Mouse (Mus musculus) CH12.LX (cell line): Measurements from ENCODE around the gene Prrt4. TPM values are rescaled to one million over a fixed set of nuclear protein-coding genes. Genes with fewer than 3 reads are reported as not detected.

Source experiments
- DNase-seq: peaks from one replicate; pipeline ENCODE4 v3.0.0-alpha.2; 2013; ENCODE audit errors: extremely low read depth
- H3K27ac ChIP-seq: 2 replicates; pipeline ENCODE4 v1.5.1; 2012; ENCODE audit warnings: low read depth, mild to moderate bottlenecking, control low read depth, moderate library complexity; ENCODE audit not compliant: insufficient read depth
- H3K27me3 ChIP-seq: replicated peaks from 2 replicates; pipeline ENCODE3; 2012; ENCODE audit warnings: inconsistent platforms
- H3K36me3 ChIP-seq, 2 experiments: replicated peaks in 1 of 2; 2 replicates each; pipeline versions ENCODE3 to v1.6.1; 2012; ENCODE audit warnings: inconsistent platforms in 1 of 2, low read length in 1 of 2, mild to moderate bottlenecking in 1 of 2, mixed read lengths in 1 of 2, moderate library complexity in 1 of 2; ENCODE audit not compliant: control insufficient read depth in 1 of 2, insufficient read depth in 1 of 2
- H3K4me1 ChIP-seq, 2 experiments: 2 replicates each; pipeline ENCODE4 v1.6.1; 2012; ENCODE audit warnings: inconsistent platforms in 1 of 2, moderate library complexity in 1 of 2; ENCODE audit not compliant: insufficient read depth in 2 of 2, control insufficient read depth in 1 of 2
- H3K4me2 ChIP-seq: 2 replicates; pipeline ENCODE4 v1.6.1; 2012; ENCODE audit warnings: low read depth, mild to moderate bottlenecking, control low read depth; ENCODE audit not compliant: poor library complexity, insufficient read depth, severe bottlenecking
- H3K4me3 ChIP-seq, 3 experiments: fragments of 150-350 bp in 1 of 3; sonication (generic) in 1 of 3; replicated peaks in 1 of 3; 2 replicates each; pipeline versions ENCODE3 to v1.5.1; 2011 to 2012; ENCODE audit warnings: low read depth in 2 of 3, low read length in 2 of 3, mild to moderate bottlenecking in 2 of 3, moderate library complexity in 2 of 3, control low read depth in 1 of 3, improper control_type of control experiment in 1 of 3, inconsistent platforms in 1 of 3, mixed read lengths in 1 of 3; ENCODE audit not compliant: poor library complexity in 1 of 3
- H3K79me2 ChIP-seq: replicated peaks from 2 replicates; pipeline ENCODE4 v1.6.1; 2012; ENCODE audit warnings: mild to moderate bottlenecking, moderate library complexity; ENCODE audit not compliant: control insufficient read depth, poor library complexity, insufficient read depth, severe bottlenecking; ENCODE audit errors: extremely low read depth
- H3K9ac ChIP-seq: 2 replicates; pipeline ENCODE4 v1.6.1; 2012; ENCODE audit warnings: low read depth, mild to moderate bottlenecking, control low read depth, moderate library complexity; ENCODE audit not compliant: insufficient read depth
- H3K9me3 ChIP-seq: replicated peaks from 2 replicates; pipeline ENCODE3; 2012; ENCODE audit warnings: low read length, inconsistent platforms, mixed read lengths
- CTCF ChIP-seq, 2 experiments: IDR thresholded peaks in 1 of 2; conservative IDR thresholded peaks in 1 of 2; 2 replicates each; pipeline ENCODE4 v1.5.1; 2011 to 2012; ENCODE audit warnings: low read depth in 2 of 2, low read length in 2 of 2, improper control_type of control experiment in 1 of 2, inconsistent platforms in 1 of 2, mild to moderate bottlenecking in 1 of 2, moderate library complexity in 1 of 2
- ELF1 ChIP-seq: IDR thresholded peaks from 2 replicates; pipeline ENCODE4 v1.6.1; 2014; ENCODE audit warnings: low read depth, mild to moderate bottlenecking, inconsistent platforms, low read length, improper control_type of control experiment
- ETS1 ChIP-seq: conservative IDR thresholded peaks from 2 replicates; pipeline ENCODE4 v1.6.1; 2012; ENCODE audit warnings: low read depth, mild to moderate bottlenecking, inconsistent platforms, low read length, improper control_type of control experiment, moderate library complexity
- KAT2A ChIP-seq: IDR thresholded peaks from 2 replicates; pipeline ENCODE4 v1.6.1; 2012; ENCODE audit warnings: low read length, improper control_type of control experiment, inconsistent platforms; ENCODE audit not compliant: insufficient replicate concordance
- MAX ChIP-seq: IDR thresholded peaks from 2 replicates; pipeline ENCODE4 v1.6.1; 2011; ENCODE audit warnings: low read length, improper control_type of control experiment
- MAZ ChIP-seq: IDR thresholded peaks from 2 replicates; pipeline ENCODE4 v1.6.1; 2012; ENCODE audit warnings: low read depth, mild to moderate bottlenecking, inconsistent platforms, low read length, improper control_type of control experiment, moderate library complexity
- MEF2A ChIP-seq: IDR thresholded peaks from 2 replicates; pipeline ENCODE4 v1.6.1; 2014; ENCODE audit warnings: low read depth, mild to moderate bottlenecking, inconsistent platforms, low read length, improper control_type of control experiment, borderline replicate concordance
- MXI1 ChIP-seq: IDR thresholded peaks from 2 replicates; pipeline ENCODE4 v1.6.1; 2011; ENCODE audit warnings: mild to moderate bottlenecking, low read depth, low read length, improper control_type of control experiment
- MYC ChIP-seq: IDR thresholded peaks from 2 replicates; pipeline ENCODE4 v1.6.1; 2011; ENCODE audit warnings: low read depth, mild to moderate bottlenecking, improper control_type of control experiment, low read length
- NRF1 ChIP-seq: IDR thresholded peaks from 2 replicates; pipeline ENCODE4 v1.6.1; 2014; ENCODE audit warnings: low read depth, mild to moderate bottlenecking, inconsistent platforms, low read length, improper control_type of control experiment, moderate library complexity
- PAX5 ChIP-seq: IDR thresholded peaks from 2 replicates; pipeline ENCODE4 v1.6.1; 2012; ENCODE audit warnings: low read length, inconsistent platforms, mixed read lengths
- POLR2A ChIP-seq: IDR thresholded peaks from 2 replicates; pipeline ENCODE4 v1.6.1; 2011; ENCODE audit warnings: low read depth, mild to moderate bottlenecking, improper control_type of control experiment, low read length
- RAD21 ChIP-seq: IDR thresholded peaks from 2 replicates; pipeline ENCODE4 v1.6.1; 2011; ENCODE audit warnings: low read depth, mild to moderate bottlenecking, low read length, improper control_type of control experiment, moderate library complexity
- SIN3A ChIP-seq: IDR thresholded peaks from 2 replicates; pipeline ENCODE4 v1.6.1; 2012; ENCODE audit warnings: low read length, improper control_type of control experiment, inconsistent platforms
- SMC3 ChIP-seq: IDR thresholded peaks from 2 replicates; pipeline ENCODE4 v1.6.1; 2011; ENCODE audit warnings: low read depth, low read length, improper control_type of control experiment
- TCF12 ChIP-seq: IDR thresholded peaks from 2 replicates; pipeline ENCODE4 v1.6.1; 2014; ENCODE audit warnings: low read depth, mild to moderate bottlenecking, inconsistent platforms, low read length, improper control_type of control experiment
- UBTF ChIP-seq: IDR thresholded peaks from 2 replicates; pipeline ENCODE4 v1.6.1; 2012; ENCODE audit warnings: low read depth, mild to moderate bottlenecking, inconsistent platforms, low read length, improper control_type of control experiment, moderate library complexity
- USF1 ChIP-seq: IDR thresholded peaks from 2 replicates; pipeline ENCODE4 v1.6.1; 2014; ENCODE audit warnings: low read depth, mild to moderate bottlenecking, inconsistent platforms, low read length, improper control_type of control experiment
- USF2 ChIP-seq: conservative IDR thresholded peaks from 2 replicates; pipeline ENCODE4 v1.6.1; 2011; ENCODE audit warnings: low read depth, low read length, improper control_type of control experiment
- ZMIZ1 ChIP-seq: IDR thresholded peaks from 2 replicates; pipeline ENCODE4 v1.6.1; 2012; ENCODE audit warnings: low read depth, mild to moderate bottlenecking, inconsistent platforms, low read length, improper control_type of control experiment
- dilution Hi-C: fragments of 300-500 bp; cut with MboI; formaldehyde crosslinking; loops from 2 replicates; pipeline ENCODE4 v1.14.3; 2020; ENCODE audit warnings: low sequenced_read_pairs; ENCODE audit not compliant: extremely low pct_unique_long_range_greater_than_20kb, extremely low pct_ligation_motif_present
- in situ Hi-C: fragments of 300-500 bp; cut with MboI; formaldehyde crosslinking; loops from 3 replicates; pipeline ENCODE4 v1.14.3; 2019; ENCODE audit warnings: low sequenced_read_pairs, low pct_ligation_motif_present, low pct_unique_long_range_greater_than_20kb, mixed read lengths
- polyA plus RNA-seq: library from polyadenylated mRNA; unstranded; fragments of >175 nt; gene quantifications from 2 replicates; pipeline ENCODE4 v1.2.1, GENCODE M21; 2012; ENCODE audit warnings: low read depth; ENCODE audit not compliant: insufficient read length
- total RNA-seq, 2 experiments: library from RNA; depleted of rRNA; stranded (reverse); fragments of 300-350 nt in 1 of 2; fragments of >200 nt in 1 of 2; gene quantifications; 2 replicates each; pipeline ENCODE4 v1.2.3; 2012 to 2014

Gene Prrt4
- total and polyA plus RNA-seq, 3 experiments, result not detected

DNA sequence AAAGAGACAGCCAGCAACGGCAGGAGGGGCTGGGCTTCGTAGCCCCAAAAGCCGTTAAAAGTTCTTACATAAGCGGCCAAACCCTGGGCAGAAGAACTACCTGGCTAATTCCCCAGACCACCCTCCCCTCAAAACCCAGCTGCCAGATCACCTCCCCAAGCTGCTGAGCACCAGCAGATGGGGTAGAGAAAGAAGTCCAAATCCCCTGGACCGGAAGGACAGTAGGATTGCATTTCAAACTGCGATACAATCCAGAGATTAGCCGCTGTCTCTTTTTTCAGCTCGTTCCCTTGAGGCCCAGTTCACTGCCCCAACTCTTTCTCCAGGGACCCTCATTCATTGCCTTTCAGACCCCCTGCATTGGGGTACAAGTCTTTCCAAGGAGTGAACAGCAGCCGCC lies 35.8 kb upstream of the Prrt4 start:
- H3K27ac ChIP-seq, result no peak overlapping the region
- no peaks in the 10 kb centered on the region for H3K79me2 ChIP-seq
- dilution Hi-C loops, result no loop called here
- peak overlapping the region; percentile 0; the same call in 1 of the 2 replicates for H3K9ac ChIP-seq
- H3K4me2 ChIP-seq, result peak overlapping the region; percentile 62
- H3K36me3 ChIP-seq, result no peaks in the 10 kb centered on the region
- in situ Hi-C loops, result no loop called here
- no peak for DNase-seq
- TF ChIP-seq MEF2A, result no peak
- TF ChIP-seq SMC3, result no peak
- TF ChIP-seq TCF12, result no peak
- TF ChIP-seq USF1, result no peak
- TF ChIP-seq USF2, result no peak
- TF ChIP-seq CTCF (conservative IDR thresholded peaks at IDR 0.05 in 1 of 2, IDR thresholded peaks at IDR 0.05 in 1 of 2; ENCODE audit: low read depth in 2 of 2, low read length in 2 of 2), result no peak
- no peak for TF ChIP-seq ETS1
- TF ChIP-seq SIN3A, result no peak
- TF ChIP-seq ZMIZ1, result no peak
- TF ChIP-seq MXI1, result no peak
- TF ChIP-seq RAD21, result no peak
- no peak for TF ChIP-seq MYC
- TF ChIP-seq MAX, result no peak
- TF ChIP-seq MAZ, result no peak
- no peak for TF ChIP-seq POLR2A
- no peak for TF ChIP-seq KAT2A
- TF ChIP-seq PAX5, result no peak
- TF ChIP-seq, all 38 proteins: peak for 0
- peaks cover 54% of the 10 kb centered on the region for H3K27me3 ChIP-seq
- peak overlapping the region in 2 of 3 experiments; percentile 43 to 62 for H3K4me3 ChIP-seq
- no peaks in the 10 kb centered on the region for H3K9me3 ChIP-seq
- H3K4me1 ChIP-seq, result peaks cover 10 to 48% of the 10 kb centered on the region in 2 experiments

DNA sequence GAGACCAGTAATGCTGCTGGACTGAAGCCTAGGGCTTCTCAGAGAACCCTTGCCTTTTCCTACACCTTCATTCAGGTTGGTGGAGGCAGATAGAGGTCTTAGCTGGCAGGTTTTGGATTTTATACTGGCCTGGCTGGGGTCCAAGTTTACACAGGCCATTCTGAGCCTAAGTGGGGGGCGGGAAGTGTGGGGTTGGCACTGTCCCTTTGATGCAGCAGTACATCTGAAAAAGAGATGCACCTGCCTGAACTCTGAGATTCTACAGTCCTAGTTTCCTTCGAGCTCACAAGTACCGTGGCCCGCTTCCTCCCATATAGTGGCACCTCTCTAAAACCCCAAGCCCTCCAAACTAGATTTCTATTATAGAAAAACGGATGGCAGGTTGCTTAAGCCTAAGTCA lies 35.4 kb upstream of the Prrt4 start:
- Histone ChIP-seq H3K4me2 (peak overlapping the region; percentile 62; the same call in 1 of the 2 replicates), H3K79me2 (no peaks in the 10 kb centered on the region)
- TF ChIP-seq MYC, result no peak
- no peak for TF ChIP-seq ELF1
- no peak for TF ChIP-seq NRF1
- no peak for TF ChIP-seq UBTF
- TF ChIP-seq, all 38 proteins: peak for 0
- Histone ChIP-seq H3K27me3 (peaks cover 53% of the 10 kb centered on the region), H3K27ac (no peak overlapping the region), H3K36me3 (no peaks in the 10 kb centered on the region), H3K4me1 (peaks cover 10 to 52% of the 10 kb centered on the region in 2 experiments), H3K4me3 (no peak overlapping the region), H3K9me3 (no peaks in the 10 kb centered on the region), H3K9ac (no peak overlapping the region)
- dilution Hi-C loops (no loop called here), in situ Hi-C loops (no loop called here)
- no peak for DNase-seq
